Mouse (Mus musculus): Measurements from ENCODE around the gene Abhd17c. TPM values are rescaled to one million over a fixed set of nuclear protein-coding genes. Genes with fewer than 3 reads are reported as not detected.

The Abhd17c gene
- polyA plus RNA-seq, 1 experiment from 2014 or later: 63.0 TPM

DNA sequence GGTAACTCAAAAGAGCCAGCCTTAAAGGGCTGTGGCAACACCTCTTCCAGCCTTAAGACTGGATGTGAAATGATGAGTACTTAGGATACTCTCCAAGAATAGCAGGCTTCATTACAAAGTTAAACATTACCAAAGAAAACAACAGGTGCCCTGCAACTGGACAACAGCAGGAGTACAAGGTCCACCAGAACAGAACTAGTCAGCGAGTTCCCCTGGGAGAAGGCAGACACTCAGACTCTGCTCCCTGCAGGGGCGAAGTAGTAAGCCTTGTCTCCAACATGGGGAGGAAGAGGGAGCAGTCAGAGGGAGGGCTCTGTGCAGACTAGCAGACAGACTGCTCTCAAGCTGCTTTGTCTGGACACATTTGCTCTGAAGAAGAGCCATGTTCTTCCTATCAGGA, 6.1 kb downstream of the Abhd17c start:
- H3K9me3 ChIP-seq (ENCODE audit: control insufficient read depth, low read length): no peaks in the 10 kb centered on the region
- H3K9ac ChIP-seq: no peak overlapping the region
- H3K36me3 ChIP-seq (replicated peaks; ENCODE audit: control insufficient read depth, insufficient read depth): no peaks in the 10 kb centered on the region
- ATAC-seq (ENCODE audit: low FRiP score): no peak
- DNase-seq (ENCODE audit: low spot score): no peak
- no peak overlapping the region for H3K27ac ChIP-seq
- H3K4me3 ChIP-seq (replicated peaks; ENCODE audit: low read length): no peak overlapping the region
- no peaks in the 10 kb centered on the region for H3K27me3 ChIP-seq (ENCODE audit: control insufficient read depth, insufficient read depth, low read length)
- 58% methylated on average over 2 of the region's 2 CpGs for WGBS
- H3K4me2 ChIP-seq (replicated peaks): no peak overlapping the region
- H3K4me1 ChIP-seq (replicated peaks; ENCODE audit: control insufficient read depth, insufficient read depth, low read length): peaks cover 55% of the 10 kb centered on the region

DNA sequence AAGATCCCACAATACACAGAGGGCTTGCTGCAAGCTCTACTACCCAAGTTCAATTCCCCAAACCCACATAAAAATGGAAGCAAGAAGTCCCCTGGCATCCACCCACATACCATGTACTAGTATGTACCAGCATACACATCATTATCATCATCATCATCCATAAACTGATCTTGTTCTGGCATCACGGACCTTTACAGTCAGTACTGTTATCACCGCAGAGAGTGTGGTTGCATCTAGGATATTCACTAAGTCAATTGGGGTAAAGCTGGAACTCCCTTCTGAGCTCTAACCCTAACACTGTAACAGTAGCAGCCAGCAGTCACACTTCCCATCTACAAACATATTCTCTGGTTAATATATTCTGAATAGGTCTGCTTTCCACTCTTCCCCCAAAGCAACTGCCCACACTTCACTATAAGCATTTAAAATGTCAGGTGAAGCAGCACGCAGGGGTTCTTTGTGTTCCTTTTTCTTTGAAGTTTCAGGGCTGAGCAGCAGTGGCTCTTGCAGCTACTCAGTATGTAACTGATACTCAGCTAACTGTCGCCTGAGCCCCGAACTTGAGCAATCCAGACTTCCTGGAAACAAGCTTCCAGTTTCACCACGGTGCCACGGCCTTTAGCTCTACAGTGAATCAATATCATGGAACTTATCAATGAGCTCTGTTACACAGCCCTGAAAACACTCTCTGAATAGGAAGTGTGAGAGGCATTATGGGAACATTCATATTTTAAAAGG, 8.8 kb downstream of the Abhd17c start:
- Histone ChIP-seq H3K9ac (no peak overlapping the region), H3K4me2 (replicated peaks) (no peak overlapping the region), H3K4me3 (replicated peaks; ENCODE audit: low read length) (no peak overlapping the region), H3K27me3 (ENCODE audit: control insufficient read depth, insufficient read depth, low read length) (no peaks in the 10 kb centered on the region), H3K4me1 (replicated peaks; ENCODE audit: control insufficient read depth, insufficient read depth, low read length) (peaks cover 28% of the 10 kb centered on the region), H3K27ac (no peak overlapping the region), H3K9me3 (ENCODE audit: control insufficient read depth, low read length) (no peaks in the 10 kb centered on the region), H3K36me3 (replicated peaks; ENCODE audit: control insufficient read depth, insufficient read depth) (no peaks in the 10 kb centered on the region)
- ATAC-seq (ENCODE audit: low FRiP score) (no peak), DNase-seq (ENCODE audit: low spot score) (no peak)
- 68% methylated on average over 7 of the region's 7 CpGs for WGBS

DNA sequence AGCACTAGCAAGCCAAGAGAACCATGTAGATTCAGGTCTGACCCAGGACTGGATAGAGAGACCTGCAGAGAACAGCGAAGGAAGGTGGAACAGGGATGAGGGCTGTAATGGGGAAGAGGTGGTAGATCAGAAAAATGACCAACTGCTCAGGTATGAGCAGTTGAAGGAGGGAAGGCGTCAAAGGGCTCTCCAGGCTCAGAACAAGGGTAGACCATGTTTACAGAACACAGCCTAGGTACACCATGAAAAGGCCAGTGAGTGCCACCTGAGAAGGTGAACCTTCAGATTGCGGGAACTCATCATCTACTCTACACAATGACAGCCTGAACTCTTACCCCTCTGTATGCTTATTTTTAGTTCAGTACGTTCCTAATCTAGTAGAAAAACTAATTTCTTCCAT, 9.5 kb downstream of the Abhd17c start:
- 88% methylated on average over 4 of the region's 4 CpGs for WGBS
- Histone ChIP-seq H3K4me3 (replicated peaks; ENCODE audit: low read length) (no peak overlapping the region), H3K4me2 (replicated peaks) (no peak overlapping the region), H3K9ac (no peak overlapping the region), H3K4me1 (replicated peaks; ENCODE audit: control insufficient read depth, insufficient read depth, low read length) (peaks cover 25% of the 10 kb centered on the region), H3K9me3 (ENCODE audit: control insufficient read depth, low read length) (no peaks in the 10 kb centered on the region), H3K27ac (no peak overlapping the region), H3K36me3 (replicated peaks; ENCODE audit: control insufficient read depth, insufficient read depth) (no peaks in the 10 kb centered on the region), H3K27me3 (ENCODE audit: control insufficient read depth, insufficient read depth, low read length) (no peaks in the 10 kb centered on the region)
- DNase-seq (ENCODE audit: low spot score): no peak
- no peak for ATAC-seq (ENCODE audit: low FRiP score)

DNA sequence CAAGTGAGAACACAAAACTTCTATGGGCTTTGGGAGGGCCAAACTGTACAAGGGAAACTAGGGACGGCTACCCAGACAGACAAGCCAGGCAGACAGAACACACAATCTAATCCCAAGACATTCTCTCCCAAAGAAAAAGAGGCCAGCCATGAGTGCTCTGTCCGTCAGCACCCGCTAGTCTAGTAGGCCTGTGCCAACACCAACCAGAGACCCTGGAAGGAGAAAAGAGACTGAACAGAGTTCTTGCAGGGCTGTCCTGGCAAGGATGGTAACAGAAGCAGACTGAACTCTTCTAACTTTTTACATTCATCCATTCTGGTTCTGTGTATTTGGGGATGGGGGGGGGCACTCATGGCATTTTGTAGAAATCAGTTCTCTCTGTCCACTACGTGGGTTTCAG, 12.1 kb downstream of the Abhd17c start:
- ATAC-seq (ENCODE audit: low FRiP score) (no peak), DNase-seq (ENCODE audit: low spot score) (no peak)
- Histone ChIP-seq H3K27me3 (ENCODE audit: control insufficient read depth, insufficient read depth, low read length) (no peaks in the 10 kb centered on the region), H3K27ac (no peak overlapping the region; the same call in 1 of the 2 replicates), H3K4me1 (replicated peaks; ENCODE audit: control insufficient read depth, insufficient read depth, low read length) (0 out of 2 replicates have a peak, but pooled peaks cover 8% of the 10 kb centered on the region), H3K36me3 (replicated peaks; ENCODE audit: control insufficient read depth, insufficient read depth) (no peaks in the 10 kb centered on the region), H3K9me3 (ENCODE audit: control insufficient read depth, low read length) (no peaks in the 10 kb centered on the region), H3K4me2 (replicated peaks) (no peak overlapping the region), H3K9ac (no peak overlapping the region), H3K4me3 (replicated peaks; ENCODE audit: low read length) (no peak overlapping the region)
- WGBS: 74% methylated on average over 4 of the region's 4 CpGs

DNA sequence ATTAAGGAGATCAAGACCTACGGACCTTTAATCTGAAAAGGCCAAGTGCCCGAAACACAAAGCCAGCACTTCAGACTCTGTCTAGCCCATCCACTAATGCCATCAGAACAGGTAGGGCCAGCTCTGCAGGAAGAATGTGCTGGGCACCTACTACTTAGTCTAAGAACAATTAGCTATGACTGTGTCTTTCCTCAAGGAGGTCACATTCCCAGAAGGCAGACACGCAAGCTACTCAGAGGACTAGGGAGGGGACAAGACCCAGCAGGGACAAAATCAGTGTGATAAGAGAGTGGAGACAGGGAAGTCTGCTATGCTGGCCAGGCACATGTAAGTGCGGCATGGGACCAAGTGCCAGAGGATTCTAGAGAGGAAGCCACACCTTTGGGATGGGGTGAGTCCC, 13.0 kb downstream of the Abhd17c start:
- H3K4me1 ChIP-seq (replicated peaks; ENCODE audit: control insufficient read depth, insufficient read depth, low read length): 0 out of 2 replicates have a peak, but pooled peaks cover 8% of the 10 kb centered on the region
- H3K4me2 ChIP-seq (replicated peaks): no peak overlapping the region
- no peak overlapping the region for H3K4me3 ChIP-seq (replicated peaks; ENCODE audit: low read length)
- DNase-seq (ENCODE audit: low spot score) (no peak), ATAC-seq (ENCODE audit: low FRiP score) (no peak)
- H3K36me3 ChIP-seq (replicated peaks; ENCODE audit: control insufficient read depth, insufficient read depth): no peaks in the 10 kb centered on the region
- H3K9ac ChIP-seq: no peak overlapping the region
- H3K9me3 ChIP-seq (ENCODE audit: control insufficient read depth, low read length): no peaks in the 10 kb centered on the region
- 77% methylated on average over 4 of the region's 4 CpGs for WGBS
- no peaks in the 10 kb centered on the region for H3K27me3 ChIP-seq (ENCODE audit: control insufficient read depth, insufficient read depth, low read length)
- no peak overlapping the region for H3K27ac ChIP-seq

DNA sequence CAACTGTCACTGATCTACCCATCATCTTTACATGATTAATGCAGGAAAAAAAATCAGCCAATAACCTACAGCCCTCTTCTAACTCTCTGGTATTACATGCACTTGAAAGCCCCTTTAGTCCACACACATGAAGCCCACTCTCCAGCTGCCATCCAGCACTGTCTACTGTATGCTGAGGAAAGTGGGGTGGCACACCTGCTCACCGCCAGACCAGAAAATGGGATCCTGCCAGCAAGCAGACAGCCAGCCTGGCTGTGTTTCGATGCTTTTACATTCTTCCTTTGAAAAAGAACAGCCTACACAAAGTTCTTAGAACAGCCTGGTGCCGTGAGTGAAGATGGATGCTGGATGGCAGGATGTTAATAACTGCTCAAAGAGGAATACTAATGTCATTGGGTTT, 13.9 kb downstream of the Abhd17c start:
- no peaks in the 10 kb centered on the region for H3K9me3 ChIP-seq (ENCODE audit: control insufficient read depth, low read length)
- 0 out of 2 replicates have a peak, but pooled peaks cover 8% of the 10 kb centered on the region for H3K4me1 ChIP-seq (replicated peaks; ENCODE audit: control insufficient read depth, insufficient read depth, low read length)
- H3K4me3 ChIP-seq (replicated peaks; ENCODE audit: low read length): no peak overlapping the region
- H3K27me3 ChIP-seq (ENCODE audit: control insufficient read depth, insufficient read depth, low read length): no peaks in the 10 kb centered on the region
- ATAC-seq (ENCODE audit: low FRiP score) (peak; percentile 14; the same call in 1 of the 2 replicates), DNase-seq (ENCODE audit: low spot score) (no peak)
- 50% methylated on average over 3 of the region's 3 CpGs for WGBS
- no peak overlapping the region for H3K4me2 ChIP-seq (replicated peaks)
- no peak overlapping the region for H3K9ac ChIP-seq
- no peaks in the 10 kb centered on the region for H3K36me3 ChIP-seq (replicated peaks; ENCODE audit: control insufficient read depth, insufficient read depth)
- H3K27ac ChIP-seq: no peak overlapping the region

DNA sequence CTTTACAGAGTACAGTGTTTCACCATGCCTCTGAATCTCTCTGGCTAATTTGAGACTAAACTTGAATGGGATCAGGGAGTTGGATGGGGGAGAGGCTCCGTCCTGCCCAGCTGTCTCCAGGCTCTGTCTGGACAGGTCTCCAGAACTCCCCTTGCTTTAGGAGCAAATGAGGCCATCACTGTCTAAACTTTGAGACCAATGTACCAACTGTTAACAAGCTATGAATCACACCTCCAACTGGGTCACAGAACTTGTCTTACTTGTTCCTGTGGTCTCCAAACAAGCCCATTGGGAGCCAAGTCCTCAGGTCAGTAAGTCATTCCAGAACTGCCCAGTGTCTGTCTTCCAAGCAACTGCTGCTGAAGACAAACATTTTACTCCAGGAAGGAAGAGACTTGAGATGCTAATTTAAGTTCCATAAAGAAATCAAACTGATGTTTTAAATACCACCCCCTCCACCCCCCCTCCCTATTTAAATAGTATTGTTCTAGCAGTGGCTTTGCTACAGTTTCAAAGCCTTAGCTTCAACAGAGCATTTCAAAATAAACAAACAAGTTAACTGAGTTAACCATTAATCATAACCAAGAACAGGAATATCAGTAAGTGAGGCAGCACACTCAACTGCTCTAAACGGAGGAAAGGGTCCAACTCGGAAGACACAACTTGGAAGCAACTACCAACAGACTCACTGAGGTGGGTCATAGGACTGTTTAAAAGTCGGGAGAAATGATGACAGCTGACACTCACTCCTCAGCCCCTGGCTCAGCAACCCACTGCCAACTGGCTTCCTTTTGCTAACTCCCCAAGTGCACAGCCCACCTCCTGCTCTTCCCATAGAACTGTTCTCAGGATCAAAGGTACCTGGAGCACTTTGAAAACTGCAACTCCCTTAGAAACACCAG, 15.6 kb downstream of the Abhd17c start:
- H3K36me3 ChIP-seq (replicated peaks; ENCODE audit: control insufficient read depth, insufficient read depth): no peaks in the 10 kb centered on the region
- no peak for DNase-seq (ENCODE audit: low spot score)
- H3K4me3 ChIP-seq (replicated peaks; ENCODE audit: low read length): no peak overlapping the region
- 74% methylated on average over 4 of the region's 4 CpGs for WGBS
- no peak overlapping the region for H3K4me2 ChIP-seq (replicated peaks)
- H3K9ac ChIP-seq: no peak overlapping the region
- ATAC-seq (ENCODE audit: low FRiP score): no peak
- H3K9me3 ChIP-seq (ENCODE audit: control insufficient read depth, low read length): no peaks in the 10 kb centered on the region
- no peaks in the 10 kb centered on the region for H3K27me3 ChIP-seq (ENCODE audit: control insufficient read depth, insufficient read depth, low read length)
- no peak overlapping the region for H3K27ac ChIP-seq
- 0 out of 2 replicates have a peak, but pooled peaks cover 3% of the 10 kb centered on the region for H3K4me1 ChIP-seq (replicated peaks; ENCODE audit: control insufficient read depth, insufficient read depth, low read length)

DNA sequence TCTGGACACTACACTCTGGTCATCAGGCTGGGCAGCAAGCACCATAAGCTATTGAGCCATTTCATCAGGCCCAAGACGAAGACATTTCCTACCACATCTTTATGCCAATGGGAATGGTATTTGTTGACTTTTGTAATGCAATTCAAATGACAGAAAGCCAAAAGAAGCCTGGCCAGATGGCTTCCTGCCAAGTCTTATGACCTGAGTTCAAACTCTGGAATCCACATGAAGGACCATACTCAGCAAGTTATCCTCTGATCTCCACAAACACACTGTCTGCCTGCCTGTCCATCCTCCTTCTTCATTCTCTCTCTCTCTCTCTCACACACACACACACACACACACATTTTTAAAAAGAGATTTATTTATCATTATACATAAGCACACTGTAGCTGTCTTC, 19.0 kb downstream of the Abhd17c start:
- H3K4me1 ChIP-seq (replicated peaks; ENCODE audit: control insufficient read depth, insufficient read depth, low read length): peaks cover 9% of the 10 kb centered on the region; the same call in 1 of the 2 replicates
- DNase-seq (ENCODE audit: low spot score): peak; percentile 43
- H3K27ac ChIP-seq: no peak overlapping the region
- no peak overlapping the region for H3K4me2 ChIP-seq (replicated peaks)
- H3K27me3 ChIP-seq (ENCODE audit: control insufficient read depth, insufficient read depth, low read length): no peaks in the 10 kb centered on the region
- 57% methylated on average over 1 of the region's 1 CpGs for WGBS
- no peak for ATAC-seq (ENCODE audit: low FRiP score)
- no peaks in the 10 kb centered on the region for H3K36me3 ChIP-seq (replicated peaks; ENCODE audit: control insufficient read depth, insufficient read depth)
- H3K9ac ChIP-seq: no peak overlapping the region
- H3K4me3 ChIP-seq (replicated peaks; ENCODE audit: low read length): no peak overlapping the region
- H3K9me3 ChIP-seq (ENCODE audit: control insufficient read depth, low read length): no peaks in the 10 kb centered on the region

DNA sequence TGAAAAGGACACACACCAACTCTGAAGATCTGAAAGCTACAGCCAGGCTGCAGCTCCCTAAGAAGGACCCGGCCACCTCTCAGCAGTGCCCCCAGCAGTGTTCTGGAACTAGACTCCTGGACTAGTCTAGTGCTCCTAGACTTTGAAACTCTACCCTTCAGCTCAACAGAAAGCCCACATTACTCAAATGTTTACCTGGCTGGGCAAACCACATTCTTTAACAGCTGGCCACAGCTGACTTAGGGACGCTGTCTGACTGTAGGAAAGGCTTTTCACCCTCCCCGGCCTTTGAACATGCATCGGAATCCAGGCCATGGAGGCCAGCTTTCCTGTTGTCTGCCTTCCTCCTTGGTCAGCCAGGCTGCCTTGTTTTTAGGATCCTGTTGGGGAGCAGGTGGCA, 20.0 kb downstream of the Abhd17c start:
- no peak overlapping the region for H3K4me2 ChIP-seq (replicated peaks)
- H3K27me3 ChIP-seq (ENCODE audit: control insufficient read depth, insufficient read depth, low read length): no peaks in the 10 kb centered on the region
- H3K36me3 ChIP-seq (replicated peaks; ENCODE audit: control insufficient read depth, insufficient read depth): no peaks in the 10 kb centered on the region
- no peak for DNase-seq (ENCODE audit: low spot score)
- WGBS: 88% methylated on average over 4 of the region's 4 CpGs
- H3K9me3 ChIP-seq (ENCODE audit: control insufficient read depth, low read length): no peaks in the 10 kb centered on the region
- peaks cover 6% of the 10 kb centered on the region; the same call in 1 of the 2 replicates for H3K4me1 ChIP-seq (replicated peaks; ENCODE audit: control insufficient read depth, insufficient read depth, low read length)
- no peak overlapping the region for H3K4me3 ChIP-seq (replicated peaks; ENCODE audit: low read length)
- no peak overlapping the region for H3K27ac ChIP-seq
- ATAC-seq (ENCODE audit: low FRiP score): no peak
- no peak overlapping the region for H3K9ac ChIP-seq
